Mouse (Mus musculus) spleen, adult 2 months (tissue): ENCODE measurements around the gene Dhdh. TPM values are rescaled to one million over a fixed set of nuclear protein-coding genes. Genes with fewer than 3 reads are reported as not detected.

Experiments
- DNase-seq, 2 experiments: peaks; one replicate each; pipeline versions ENCODE4 v3.0.0 to v3.0.0-alpha.2; 2012 to 2021; ENCODE audit warnings: low spot score in 2 of 2, low read depth in 1 of 2
- H3K27ac ChIP-seq: fragments of 200-500 bp; 2 replicates; pipeline ENCODE4 v1.5.1; 2012; ENCODE audit warnings: low read length, inconsistent platforms; ENCODE audit not compliant: insufficient read depth
- H3K27me3 ChIP-seq: fragments of 200-500 bp; 2 replicates; pipeline ENCODE4 v1.6.1; 2012; ENCODE audit warnings: mild to moderate bottlenecking, moderate library complexity, low read length, inconsistent platforms; ENCODE audit not compliant: control insufficient read depth, insufficient read depth
- H3K36me3 ChIP-seq: fragments of 200-500 bp; 2 replicates; pipeline ENCODE4 v1.6.1; 2012; ENCODE audit warnings: mild to moderate bottlenecking, low read length, inconsistent platforms; ENCODE audit not compliant: control insufficient read depth, insufficient read depth
- H3K4me1 ChIP-seq: fragments of 200-500 bp; 2 replicates; pipeline ENCODE4 v1.6.1; 2011; ENCODE audit warnings: inconsistent platforms; ENCODE audit not compliant: control insufficient read depth, insufficient read depth, insufficient read length
- H3K4me3 ChIP-seq: fragments of 200-500 bp; 2 replicates; pipeline ENCODE4 v1.5.1; 2011; ENCODE audit warnings: mild to moderate bottlenecking, inconsistent platforms; ENCODE audit not compliant: insufficient read depth, insufficient read length; ENCODE audit errors: extremely low read depth
- CTCF ChIP-seq: fragments of 200-500 bp; IDR thresholded peaks from 2 replicates; pipeline ENCODE4 v1.5.1; 2011; ENCODE audit warnings: mild to moderate bottlenecking, inconsistent platforms; ENCODE audit not compliant: insufficient read depth, insufficient read length, insufficient replicate concordance; ENCODE audit errors: extremely low read depth
- POLR2A ChIP-seq: fragments of 200-500 bp; IDR thresholded peaks from 2 replicates; pipeline ENCODE4 v1.6.1; 2011; ENCODE audit warnings: low read depth, low read length, inconsistent platforms
- WGBS: fragments of 180-500 bp; shearing (Covaris S2); methylation state at CpG from one replicate; pipeline ENCODE4 v1.1.7; 2018; 5-methylcytosine and 5-hydroxymethylcytosine counted together
- polyA plus RNA-seq: library from polyadenylated mRNA; depleted of rRNA; stranded (reverse); fragments of >200 nt; gene quantifications from 2 replicates; pipeline ENCODE4 v1.2.3, GENCODE M21; 2012

Dhdh gene
- polyA plus RNA-seq, 1 experiment: 1.6 TPM

GRCm38 (mm10) chr7:45451344-45451982 lies 37.1 kb downstream of the Dhdh start:
- no peaks in the 10 kb centered on the region for H3K27me3 ChIP-seq
- no peak for TF ChIP-seq POLR2A
- peak; percentile 87; the same call in 1 of the 2 replicates for TF ChIP-seq CTCF
- DNase-seq: peak; percentile 72 to 82
- no peaks in the 10 kb centered on the region for H3K4me1 ChIP-seq
- no peaks in the 10 kb centered on the region for H3K36me3 ChIP-seq
- WGBS: 61% methylated on average over 23 of the region's 23 CpGs
- H3K4me3 ChIP-seq: no peak overlapping the region
- H3K27ac ChIP-seq: no peak overlapping the region

- TF ChIP-seq POLR2A (no peak), CTCF (no peak)
- WGBS: 89% methylated on average over 1 of the region's 1 CpGs
- no peaks in the 10 kb centered on the region for H3K4me1 ChIP-seq
- no peaks in the 10 kb centered on the region for H3K27me3 ChIP-seq
- H3K27ac ChIP-seq: no peak overlapping the region
- no peak for DNase-seq
- no peaks in the 10 kb centered on the region for H3K36me3 ChIP-seq
- H3K4me3 ChIP-seq: no peak overlapping the region
Measured at GRCm38 (mm10) chr7:45449974-45450373, 38.6 kb downstream of the Dhdh start.

GRCm38 (mm10) chr7:45447325-45447990 lies 41.1 kb downstream of the Dhdh start:
- no peak for DNase-seq
- WGBS: 52% methylated on average over 11 of the region's 11 CpGs
- peak; percentile 24; the same call in 1 of the 2 replicates for TF ChIP-seq CTCF
- TF ChIP-seq POLR2A: no peak
- 0 out of 2 replicates have a peak, but pooled peaks cover 1% of the 10 kb centered on the region for H3K36me3 ChIP-seq
- no peak overlapping the region for H3K27ac ChIP-seq
- H3K4me3 ChIP-seq: no peak overlapping the region
- no peaks in the 10 kb centered on the region for H3K27me3 ChIP-seq
- no peaks in the 10 kb centered on the region for H3K4me1 ChIP-seq

GRCm38 (mm10) chr7:45446589-45446988 lies 42.0 kb downstream of the Dhdh start:
- H3K36me3 ChIP-seq: 0 out of 2 replicates have a peak, but pooled peaks cover 1% of the 10 kb centered on the region
- no peak for DNase-seq

GRCm38 (mm10) chr7:45443526-45444420 lies 44.8 kb downstream of the Dhdh start:
- H3K36me3 ChIP-seq: 0 out of 2 replicates have a peak, but pooled peaks cover 3% of the 10 kb centered on the region
- WGBS: 86% methylated on average over 22 of the region's 22 CpGs

More at GRCm38 (mm10) chr7:45446589-45446988, 42.0 kb downstream of the Dhdh start:
- Histone ChIP-seq H3K27me3 (no peaks in the 10 kb centered on the region), H3K4me3 (no peak overlapping the region), H3K4me1 (no peaks in the 10 kb centered on the region), H3K27ac (no peak overlapping the region)
- no peak for TF ChIP-seq CTCF
- TF ChIP-seq POLR2A: no peak

GRCm38 (mm10) chr7:45437521-45438276 lies 50.9 kb downstream of the Dhdh start, which contains the start of gene Ruvbl2:
TSS of gene Ruvbl2 (minus strand) at chr7:45438096.
- DNase-seq: no peak
- WGBS: 74% methylated on average over 19 of the region's 19 CpGs

More at GRCm38 (mm10) chr7:45443526-45444420, 44.8 kb downstream of the Dhdh start:
- DNase-seq: no peak
- no peak overlapping the region for H3K4me3 ChIP-seq
- TF ChIP-seq CTCF: no peak
- TF ChIP-seq POLR2A: no peak
- no peak overlapping the region for H3K27ac ChIP-seq
- no peaks in the 10 kb centered on the region for H3K27me3 ChIP-seq
- H3K4me1 ChIP-seq: no peaks in the 10 kb centered on the region

More at GRCm38 (mm10) chr7:45437521-45438276, 50.9 kb downstream of the Dhdh start, which contains the start of gene Ruvbl2:
- Histone ChIP-seq H3K27ac (no peak within 1 kb of the TSS), H3K4me1 (peaks cover 10% of the 10 kb centered on the region; the same call in 1 of the 2 replicates), H3K4me3 (no peak within 1 kb of the TSS), H3K36me3 (0 out of 2 replicates have a peak, but pooled peaks cover 2% of the 10 kb centered on the region), H3K27me3 (no peaks in the 10 kb centered on the region)
- TF ChIP-seq CTCF (no peak), POLR2A (no peak)
